Mouse (Mus musculus) heart, embryonic 11.5 days (tissue): Measurements from ENCODE around the gene Tbce. TPM values are rescaled to one million over a fixed set of nuclear protein-coding genes. Genes with fewer than 3 reads are reported as not detected.

Experiments used
- ATAC-seq: fragments of 200-750 bp; cut with Nextera tagmentation; replicated peaks from 2 replicates; pipeline ENCODE4 v1.8.0; 2017; ENCODE audit warnings: moderate library complexity; ENCODE audit not compliant: insufficient number of reproducible peaks, low FRiP score, low TSS enrichment
- H3K27ac ChIP-seq: fragments of 300-500 bp; sonication (generic); 2 replicates; pipeline ENCODE4 v1.5.1; 2014; ENCODE audit warnings: mild to moderate bottlenecking, low read depth, low read length
- H3K27me3 ChIP-seq: fragments of 300-500 bp; sonication (generic); 2 replicates; pipeline ENCODE4 v1.6.1; 2014; ENCODE audit warnings: mild to moderate bottlenecking, low read length, mixed read lengths; ENCODE audit not compliant: control insufficient read depth, insufficient read depth
- H3K36me3 ChIP-seq: fragments of 300-500 bp; sonication (generic); 2 replicates; pipeline ENCODE4 v1.6.1; 2014; ENCODE audit warnings: mild to moderate bottlenecking, low read length, moderate library complexity, mixed read lengths; ENCODE audit not compliant: control insufficient read depth, insufficient read depth
- H3K4me1 ChIP-seq: fragments of 300-500 bp; sonication (generic); 2 replicates; pipeline ENCODE4 v1.6.1; 2014; ENCODE audit warnings: low read length; ENCODE audit not compliant: control insufficient read depth, insufficient read depth
- H3K4me2 ChIP-seq: fragments of 300-500 bp; sonication (generic); 2 replicates; pipeline ENCODE4 v1.6.1; 2014; ENCODE audit warnings: mild to moderate bottlenecking, moderate library complexity
- H3K4me3 ChIP-seq: fragments of 300-500 bp; sonication (generic); 2 replicates; pipeline ENCODE4 v1.5.1; 2014; ENCODE audit warnings: low read depth, low read length
- H3K9ac ChIP-seq: fragments of 300-500 bp; sonication (generic); 2 replicates; pipeline ENCODE4 v1.6.1; 2014; ENCODE audit warnings: mild to moderate bottlenecking, low read depth, low read length, moderate library complexity
- H3K9me3 ChIP-seq: fragments of 300-500 bp; sonication (generic); replicated peaks from 2 replicates; pipeline ENCODE4 v1.6.1; 2016; ENCODE audit warnings: low read length; ENCODE audit not compliant: control insufficient read depth
- WGBS: fragments of 180-500 bp; shearing (Covaris S2); extraction: QIAGEN DNeasy Blood & Tissue Kit; methylation state at CpG from one replicate; pipeline ENCODE4 v1.1.7; 2014; ENCODE audit not compliant: insufficient replicate concordance; 5-methylcytosine and 5-hydroxymethylcytosine counted together
- polyA plus RNA-seq: library from polyadenylated mRNA; unstranded; fragments of >200 nt; fragmentation: Nextera tagmentation; extraction: Ambion mirVana; gene quantifications from 2 replicates; pipeline ENCODE4 v1.2.1, GENCODE M21; 2014

Tbce gene
- polyA plus RNA-seq, 1 experiment from 2014 or later, result 41.7 TPM

DNA sequence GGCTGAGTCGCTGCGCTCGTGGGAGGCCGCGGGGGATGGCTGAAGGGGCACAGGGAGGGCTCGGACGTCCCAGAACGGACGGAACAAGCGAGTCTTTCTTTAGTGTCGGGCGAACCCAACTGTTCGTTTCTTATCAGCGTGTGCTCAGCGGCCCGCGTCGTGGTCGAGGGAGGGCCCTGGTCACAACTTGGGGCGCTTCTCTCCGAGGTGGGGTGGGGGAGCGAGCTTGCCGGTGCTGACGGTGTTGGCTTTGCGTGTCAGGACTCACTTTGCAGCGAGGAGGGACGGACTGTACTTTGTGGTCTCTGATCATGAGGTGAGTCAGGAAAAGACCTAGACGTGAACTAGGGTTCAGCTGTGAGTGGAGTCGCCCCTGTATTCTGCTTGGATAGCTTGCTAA lies 84.5 kb downstream of the Tbce start:
- Histone ChIP-seq H3K4me1 (no peaks in the 10 kb centered on the region; the same call in 1 of the 2 replicates), H3K9ac (peak overlapping the region; percentile 92), H3K4me3 (peak overlapping the region; percentile 85), H3K4me2 (peak overlapping the region; percentile 86), H3K9me3 (no peaks in the 10 kb centered on the region), H3K27ac (peak overlapping the region; percentile 91), H3K27me3 (no peaks in the 10 kb centered on the region), H3K36me3 (no peaks in the 10 kb centered on the region)
- peak; percentile 64 for ATAC-seq
- WGBS, result under 1% methylated on average over 29 of the region's 29 CpGs

DNA sequence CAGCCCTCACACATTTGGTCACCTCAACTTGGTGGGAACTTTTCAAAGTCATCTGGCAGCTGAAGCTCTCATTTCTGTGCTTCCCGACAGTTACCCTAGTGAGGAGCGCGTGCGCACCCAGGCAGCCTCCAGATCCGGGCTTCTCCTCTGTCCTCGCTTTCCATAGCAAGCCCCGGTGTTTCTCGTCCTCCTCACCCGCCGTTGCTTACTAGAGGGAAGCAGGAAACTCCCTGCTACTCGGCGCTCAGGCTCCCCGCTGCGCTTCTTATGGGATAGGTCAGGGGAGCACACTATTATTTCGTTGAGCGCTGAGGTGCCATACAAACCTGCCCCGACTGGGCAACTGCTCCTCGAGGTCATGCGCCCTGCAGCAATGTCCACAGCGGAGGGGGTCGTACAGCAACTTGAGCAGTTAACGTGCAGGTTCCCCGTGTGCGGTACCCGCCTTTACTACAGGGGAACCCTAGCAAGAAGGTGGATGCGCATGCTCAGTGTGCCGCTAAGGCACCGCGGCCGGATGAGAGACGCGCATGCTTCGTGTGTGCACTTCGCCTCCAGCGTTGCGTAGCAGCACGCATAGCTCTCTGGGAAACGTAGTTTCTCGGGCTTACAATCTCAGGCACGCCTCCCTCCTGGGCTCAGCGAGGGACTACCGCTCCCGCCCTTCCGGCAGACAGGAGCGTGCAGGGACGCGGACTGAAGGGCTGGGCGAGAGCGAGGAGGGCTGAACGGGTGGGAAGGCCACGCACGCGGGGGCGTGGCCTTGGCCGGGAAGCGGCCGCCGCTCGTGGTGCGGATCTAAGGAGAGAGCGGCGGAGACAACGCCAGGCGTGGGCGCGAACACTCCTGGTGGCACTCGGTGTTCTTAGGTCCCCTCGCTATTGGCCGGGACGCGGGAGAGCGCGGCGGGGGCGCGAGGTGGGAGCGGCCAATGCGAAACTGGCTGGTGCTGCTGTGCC lies 85.3 kb downstream of the Tbce start, which contains the start of gene B3galnt2:
Gene B3galnt2 (plus strand): TSS at position 596 of the 959 bp plus-strand sequence.
- Histone ChIP-seq H3K36me3 (no peaks in the 10 kb centered on the region), H3K4me2 (peak within 1 kb of the TSS; percentile 86), H3K4me1 (no peaks in the 10 kb centered on the region; the same call in 1 of the 2 replicates), H3K9ac (peak within 1 kb of the TSS; percentile 92), H3K9me3 (no peaks in the 10 kb centered on the region), H3K27me3 (no peaks in the 10 kb centered on the region), H3K4me3 (peak within 1 kb of the TSS; percentile 85), H3K27ac (peak within 1 kb of the TSS; percentile 91)
- WGBS, result under 1% methylated on average over 71 of the region's 78 CpGs
- peak; percentile 99 for ATAC-seq

Other genes with a start within 250 kb of the Tbce start
- 23.1 and 23.5 TPM in 2 replicates for gene B3galnt2, start 85.2 kb downstream of the Tbce start, polyA plus RNA-seq
- 42.7 and 53.2 TPM in 2 replicates for gene Arid4b, start 23.6 kb upstream of the Tbce start, polyA plus RNA-seq
- 41.8 and 49.2 TPM in 2 replicates for gene Ggps1, start 23.9 kb upstream of the Tbce start, polyA plus RNA-seq